Mouse (Mus musculus) lung, embryonic 14.5 days (tissue): Measurements from ENCODE around the gene Hrnr. TPM values are rescaled to one million over a fixed set of nuclear protein-coding genes. Genes with fewer than 3 reads are reported as not detected.

Experiments
- ATAC-seq: fragments of 200-750 bp; cut with Nextera tagmentation; 2 replicates; pipeline ENCODE4 v1.8.0; 2017; ENCODE audit warnings: mild to moderate bottlenecking, moderate TSS enrichment, moderate library complexity; ENCODE audit not compliant: insufficient read depth
- DNase-seq: peaks from one replicate; pipeline ENCODE4 v3.0.0-alpha.2; 2015
- H3K27ac ChIP-seq: fragments of 300-500 bp; sonication (generic); 2 replicates; pipeline ENCODE4 v1.5.1; 2014; ENCODE audit warnings: low read depth, mild to moderate bottlenecking, moderate library complexity
- H3K27me3 ChIP-seq: fragments of 300-500 bp; sonication (generic); 2 replicates; pipeline ENCODE4 v1.6.1; 2014; ENCODE audit warnings: low read length, control low read depth; ENCODE audit not compliant: insufficient read depth
- H3K36me3 ChIP-seq: fragments of 300-500 bp; sonication (generic); 2 replicates; pipeline ENCODE4 v1.6.1; 2014; ENCODE audit warnings: control low read depth; ENCODE audit not compliant: insufficient read depth
- H3K4me1 ChIP-seq: fragments of 300-500 bp; sonication (generic); 2 replicates; pipeline ENCODE4 v1.6.1; 2014; ENCODE audit warnings: antibody characterized with exemption, control low read depth; ENCODE audit not compliant: insufficient read depth
- H3K4me2 ChIP-seq: fragments of 300-500 bp; sonication (generic); 2 replicates; pipeline ENCODE4 v1.6.1; 2014; ENCODE audit warnings: mild to moderate bottlenecking
- H3K4me3 ChIP-seq: fragments of 300-500 bp; sonication (generic); 2 replicates; pipeline ENCODE4 v1.5.1; 2014; ENCODE audit warnings: low read depth, low read length
- H3K9ac ChIP-seq: fragments of 300-500 bp; sonication (generic); 2 replicates; pipeline ENCODE4 v1.6.1; 2014
- H3K9me3 ChIP-seq: fragments of 300-500 bp; sonication (generic); 2 replicates; pipeline ENCODE4 v1.6.1; 2016; ENCODE audit warnings: low read depth, low read length, control low read depth
- CTCF ChIP-seq: IDR thresholded peaks from 2 replicates; pipeline ENCODE4 v1.5.1; 2016; ENCODE audit warnings: antibody characterized with exemption, low read depth
- WGBS: fragments of 180-500 bp; shearing (Covaris S2); extraction: QIAGEN DNeasy Blood & Tissue Kit; methylation state at CpG from one replicate; pipeline ENCODE4 v1.1.7; 2014; 5-methylcytosine and 5-hydroxymethylcytosine counted together
- polyA plus RNA-seq: library from polyadenylated mRNA; unstranded; fragments of >200 nt; fragmentation: Nextera tagmentation; extraction: Ambion mirVana; gene quantifications from 2 replicates; pipeline ENCODE4 v1.2.1, GENCODE M21; 2014

Hrnr gene
- polyA plus RNA-seq, 1 experiment from 2014 or later = not detected

- no peak overlapping the region for H3K9ac ChIP-seq
- no peaks in the 10 kb centered on the region for H3K36me3 ChIP-seq
- 60% methylated on average over 6 of the region's 6 CpGs for WGBS
- H3K4me3 ChIP-seq = no peak overlapping the region
- H3K4me1 ChIP-seq = no peaks in the 10 kb centered on the region
- TF ChIP-seq CTCF = no peak
- no peaks in the 10 kb centered on the region for H3K27me3 ChIP-seq
- H3K4me2 ChIP-seq = no peak overlapping the region
- ATAC-seq = no peak
- H3K9me3 ChIP-seq = no peaks in the 10 kb centered on the region
- H3K27ac ChIP-seq = no peak overlapping the region
- DNase-seq = no peak
These were observed 53.9 kb downstream of the Hrnr start for GRCm38 (mm10) chr3:93373416-93373815.

GRCm38 (mm10) chr3:93375196-93375595, 55.6 kb downstream of the Hrnr start:
- H3K4me3 ChIP-seq = no peak overlapping the region
- H3K27ac ChIP-seq = no peak overlapping the region
- no peaks in the 10 kb centered on the region for H3K27me3 ChIP-seq
- DNase-seq (no peak), ATAC-seq (no peak)
- no peak for TF ChIP-seq CTCF
- no peaks in the 10 kb centered on the region for H3K4me1 ChIP-seq
- no peaks in the 10 kb centered on the region for H3K36me3 ChIP-seq
- 51% methylated on average over 1 of the region's 1 CpGs for WGBS
- no peak overlapping the region for H3K9ac ChIP-seq
- H3K4me2 ChIP-seq = no peak overlapping the region
- H3K9me3 ChIP-seq = no peaks in the 10 kb centered on the region

GRCm38 (mm10) chr3:93375601-93376000, 56.1 kb downstream of the Hrnr start:
- H3K36me3 ChIP-seq = no peaks in the 10 kb centered on the region
- H3K4me3 ChIP-seq = no peak overlapping the region
- no peaks in the 10 kb centered on the region for H3K27me3 ChIP-seq
- no peak overlapping the region for H3K4me2 ChIP-seq
- H3K9ac ChIP-seq = no peak overlapping the region
- H3K9me3 ChIP-seq = no peaks in the 10 kb centered on the region
- ATAC-seq (no peak), DNase-seq (no peak)
- TF ChIP-seq CTCF = no peak
- H3K4me1 ChIP-seq = no peaks in the 10 kb centered on the region
- WGBS = 80% methylated on average over 5 of the region's 5 CpGs
- H3K27ac ChIP-seq = no peak overlapping the region

GRCm38 (mm10) chr3:93378146-93378545, 58.6 kb downstream of the Hrnr start:
- no peak for DNase-seq
- TF ChIP-seq CTCF = no peak
- no peak overlapping the region for H3K4me3 ChIP-seq
- H3K9ac ChIP-seq = no peak overlapping the region
- no peaks in the 10 kb centered on the region for H3K27me3 ChIP-seq
- H3K4me2 ChIP-seq = no peak overlapping the region
- no peak for ATAC-seq
- H3K36me3 ChIP-seq = no peaks in the 10 kb centered on the region
- no peaks in the 10 kb centered on the region for H3K4me1 ChIP-seq
- WGBS = 58% methylated on average over 4 of the region's 4 CpGs
- no peaks in the 10 kb centered on the region for H3K9me3 ChIP-seq
- no peak overlapping the region for H3K27ac ChIP-seq

Other genes starting within 250 kb of the Hrnr start
- not detected in 2 replicates for gene Crnn, start 175.0 kb upstream of the Hrnr start, polyA plus RNA-seq
- gene Flg2, start 122.5 kb upstream of the Hrnr start, polyA plus RNA-seq = not detected in 2 replicates
- not detected in 2 replicates for gene Flg, start 46.2 kb upstream of the Hrnr start, polyA plus RNA-seq
- not detected in 2 replicates for gene Rptn, start 74.0 kb downstream of the Hrnr start, polyA plus RNA-seq
- 1.4 and 1.9 TPM in 2 replicates for gene Tchh, start 122.6 kb downstream of the Hrnr start, polyA plus RNA-seq
- not detected in 2 replicates for gene Tchhl1, start 149.0 kb downstream of the Hrnr start, polyA plus RNA-seq
- 861 and 982 TPM in 2 replicates for gene S100a11, start 200.7 kb downstream of the Hrnr start, polyA plus RNA-seq
- 196 and 220 TPM in 2 replicates for gene S100a10, start 235.3 kb downstream of the Hrnr start, polyA plus RNA-seq